Mouse (Mus musculus) CH12F3 (cell line): Measurements from ENCODE around the gene Zmym5.
"Not testable (repeated sequence)": the region's sequence is repeated elsewhere in the genome, so short reads cannot be mapped to it uniquely, and the experiment has no call there.

Source experiments
- in situ Hi-C: fragments of 300-500 bp; cut with MboI; formaldehyde crosslinking; loops from 2 replicates; pipeline ENCODE4 v1.14.3; 2020; ENCODE audit warnings: low sequenced_read_pairs

Gene Zmym5

DNA sequence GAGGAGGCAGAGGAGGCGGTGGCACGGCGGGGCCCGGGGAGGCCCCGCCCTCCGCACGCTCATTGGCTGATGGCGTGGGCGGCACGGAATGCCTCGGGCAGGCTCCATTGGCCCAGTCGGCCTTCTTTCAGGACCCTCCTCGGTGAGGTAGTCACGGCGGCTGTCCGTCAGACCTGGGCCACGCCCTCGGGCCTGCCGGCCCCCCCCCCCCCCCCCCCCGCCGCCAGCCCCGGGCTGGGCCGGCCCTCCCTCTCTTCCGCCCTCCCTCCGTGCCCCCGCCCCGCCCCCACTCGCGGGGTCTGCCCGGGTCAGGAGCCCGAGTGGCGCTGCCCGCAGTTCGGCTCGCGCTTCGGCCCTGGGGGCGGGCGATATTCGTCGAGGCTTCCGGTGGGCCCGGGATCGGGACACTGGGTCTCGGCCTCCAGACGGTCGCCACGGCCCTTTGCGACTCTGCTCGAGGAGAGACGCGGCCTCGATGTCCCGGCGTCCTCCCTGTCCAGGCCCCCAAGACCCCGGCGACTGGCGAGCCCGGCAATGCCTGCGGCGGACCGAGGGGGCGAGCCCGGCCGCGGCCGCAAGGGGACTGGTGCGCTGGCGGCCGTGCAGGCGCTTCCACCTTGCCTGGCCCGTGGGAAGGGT lies at the start of gene Zmym5:
Zmym5 (minus strand) TSS at position 16 of the 639 bp plus-strand sequence.
- in situ Hi-C loops, result not testable (repeated sequence)

DNA sequence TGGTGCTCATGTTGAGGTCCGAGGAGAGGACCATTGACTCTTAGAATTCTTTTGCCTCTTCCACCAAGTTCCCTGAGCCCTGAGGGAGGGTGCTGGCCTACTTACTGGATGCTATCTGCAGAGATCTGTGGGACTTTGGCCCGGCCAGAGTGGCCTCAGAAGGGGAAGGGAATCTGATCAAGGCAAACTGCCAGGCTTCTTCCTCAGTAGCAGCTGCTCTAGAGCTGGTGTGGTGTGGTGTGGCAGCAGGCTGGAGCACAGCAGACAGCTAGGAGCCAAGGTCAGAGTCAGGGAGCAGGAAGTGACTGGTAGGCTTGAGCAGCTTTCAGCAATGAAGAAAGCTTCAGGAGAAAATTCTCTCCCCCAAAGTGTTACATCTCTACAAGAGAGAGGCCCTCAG lies 38.2 kb upstream of the Zmym5 start:
- in situ Hi-C loops, result loop anchor here (5.0 kb wide), 1 partner anchor 33 kb away; no protein-coding TSS in a partner anchor

DNA sequence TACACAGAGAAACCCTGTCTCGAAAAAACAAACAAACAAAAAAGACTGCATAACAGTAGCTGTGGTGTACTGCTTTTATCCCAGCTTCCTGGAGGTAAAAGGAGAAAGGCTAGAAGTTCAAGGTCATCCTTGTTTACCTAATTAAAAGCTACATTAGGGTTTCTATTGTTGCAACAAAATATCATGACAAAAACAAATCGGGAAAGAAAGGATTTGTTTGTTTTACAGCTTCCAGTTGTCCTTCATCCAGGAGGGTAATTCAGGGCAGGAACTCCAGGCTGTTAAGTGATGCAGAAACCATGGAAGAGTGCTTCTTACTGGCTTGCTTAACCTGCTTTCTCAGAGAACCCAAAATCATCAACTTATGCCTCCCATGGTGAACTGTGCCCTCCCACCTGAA lies 36.8 kb upstream of the Zmym5 start:
- in situ Hi-C loops, result loop anchor here (5.0 kb wide), 1 partner anchor 34 kb away; no protein-coding TSS in a partner anchor

DNA sequence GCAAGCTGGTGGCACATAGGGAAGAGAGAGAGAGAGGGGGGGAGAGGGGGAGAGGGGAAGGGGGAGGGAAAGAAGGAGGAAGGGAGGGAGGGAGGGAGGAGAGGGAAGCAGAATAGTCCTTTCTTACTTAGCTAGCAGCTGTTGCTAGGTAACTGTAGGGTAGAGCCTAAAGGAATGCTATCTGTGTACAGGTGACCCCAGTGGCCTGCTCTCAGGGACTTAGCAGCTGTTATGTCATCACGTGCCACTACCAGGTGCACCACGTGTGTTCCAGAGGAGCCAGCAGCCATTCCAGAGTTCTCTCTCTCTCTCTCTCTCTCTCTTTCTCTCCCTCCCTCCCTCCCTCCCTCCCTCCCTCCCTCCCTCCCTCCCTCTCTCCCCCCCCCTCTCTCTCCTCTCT lies 33.0 kb upstream of the Zmym5 start:
- in situ Hi-C loops, result no loop called here

GRCm38 (mm10) chr14:56844033-56844432 lies 32.5 kb upstream of the Zmym5 start:
- in situ Hi-C loops, result no loop called here

DNA sequence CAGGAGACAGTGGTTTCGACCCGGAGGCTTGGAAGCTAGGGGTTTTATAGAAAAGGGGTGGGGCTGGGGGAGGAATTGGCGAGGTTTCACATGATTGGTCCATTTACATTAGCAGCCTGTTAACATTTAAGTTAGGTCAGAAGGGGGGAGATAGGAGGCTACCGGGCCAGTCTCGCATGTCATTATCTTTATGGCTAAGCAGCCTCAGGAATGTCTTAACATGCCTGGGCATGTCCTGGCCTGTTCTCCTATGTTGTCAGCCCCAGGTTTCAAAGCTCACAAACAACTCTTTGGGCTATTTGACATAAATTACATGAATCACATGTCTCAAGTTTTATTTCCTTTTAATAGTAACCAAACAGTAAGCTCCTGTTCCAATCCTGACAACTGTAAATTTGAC lies 23.1 kb upstream of the Zmym5 start:
- in situ Hi-C loops, result not testable (repeated sequence)

- in situ Hi-C loops, result not testable (repeated sequence)
Observed at GRCm38 (mm10) chr14:56833211-56833610, 21.7 kb upstream of the Zmym5 start.

DNA sequence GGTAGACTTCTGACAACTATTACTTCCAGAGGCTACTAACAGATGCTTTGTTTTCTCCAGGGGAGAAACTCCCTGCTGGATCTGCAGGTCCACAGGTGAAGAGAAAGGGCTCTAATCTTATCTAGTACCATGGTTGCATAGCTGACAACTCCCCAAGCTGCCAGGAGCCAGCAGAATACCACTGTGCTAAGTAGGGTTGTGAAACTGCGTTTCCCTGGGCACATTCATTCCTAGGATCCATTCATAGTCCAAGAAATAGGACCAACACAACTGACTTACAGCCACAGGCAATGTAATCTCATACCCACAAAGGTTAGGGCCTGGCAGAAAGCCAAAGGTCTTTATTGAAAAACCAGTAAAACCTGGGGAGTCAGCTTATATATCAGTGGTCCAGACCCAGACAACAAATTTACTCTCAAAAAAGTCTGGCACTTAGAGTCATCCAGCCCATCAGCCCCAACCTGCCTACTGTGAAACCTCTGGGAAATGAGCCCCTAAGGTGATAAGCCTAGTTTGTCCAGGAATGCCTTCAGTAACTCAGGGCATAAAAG lies 21.1 kb upstream of the Zmym5 start:
- in situ Hi-C loops, result no loop called here

GRCm38 (mm10) chr14:56832147-56832546 lies 20.6 kb upstream of the Zmym5 start:
- in situ Hi-C loops, result no loop called here

DNA sequence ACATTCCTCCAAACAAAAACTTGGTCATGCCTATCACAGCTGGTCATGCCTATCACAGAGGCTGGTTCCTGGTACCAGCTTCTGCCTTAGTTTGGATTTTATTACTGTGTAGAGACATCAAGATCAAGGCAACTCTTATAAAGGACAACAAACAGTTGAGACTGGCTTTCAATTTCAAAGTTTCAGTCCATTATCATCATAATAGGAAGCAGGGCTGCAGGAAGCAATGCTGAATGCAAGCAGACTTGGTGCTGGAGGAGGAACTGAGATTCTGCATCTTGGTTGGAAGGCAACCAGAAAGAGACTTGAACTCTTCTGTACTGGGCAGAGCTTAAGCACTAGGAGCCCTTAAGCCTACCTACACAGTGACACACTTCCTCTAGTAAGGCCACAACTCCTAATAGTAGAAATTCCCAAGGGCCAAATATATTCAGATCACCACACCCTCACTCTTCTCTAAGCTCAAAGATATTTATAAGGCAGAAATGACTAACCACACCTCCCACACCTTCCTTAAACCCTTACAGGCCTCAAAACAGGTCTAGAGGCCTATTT lies 19.1 kb upstream of the Zmym5 start:
- in situ Hi-C loops, result no loop called here

DNA sequence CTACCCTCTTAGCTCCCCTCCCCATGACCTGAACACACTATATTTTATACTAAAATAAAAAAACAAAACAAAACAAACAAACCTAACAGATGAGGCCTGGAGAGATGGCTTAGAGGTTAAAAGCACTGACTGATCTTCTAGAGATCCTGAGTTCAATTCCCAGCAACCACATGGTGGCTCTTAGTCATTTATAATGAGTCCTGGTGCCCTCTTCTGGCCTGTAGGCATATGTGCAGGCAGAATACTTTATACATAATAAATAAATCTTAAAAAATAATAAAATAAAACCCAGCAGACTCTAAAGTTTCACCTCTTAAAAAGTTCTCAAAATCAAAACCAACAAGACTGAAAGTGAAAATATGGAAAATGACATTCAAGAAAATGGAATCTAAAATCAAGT lies 13.0 kb upstream of the Zmym5 start:
- in situ Hi-C loops, result loop anchor here (10.0 kb wide), 1 partner anchor 50 kb away; no protein-coding TSS in a partner anchor

GRCm38 (mm10) chr14:56817616-56818015 lies 6.1 kb upstream of the Zmym5 start:
- in situ Hi-C loops, result no loop called here

DNA sequence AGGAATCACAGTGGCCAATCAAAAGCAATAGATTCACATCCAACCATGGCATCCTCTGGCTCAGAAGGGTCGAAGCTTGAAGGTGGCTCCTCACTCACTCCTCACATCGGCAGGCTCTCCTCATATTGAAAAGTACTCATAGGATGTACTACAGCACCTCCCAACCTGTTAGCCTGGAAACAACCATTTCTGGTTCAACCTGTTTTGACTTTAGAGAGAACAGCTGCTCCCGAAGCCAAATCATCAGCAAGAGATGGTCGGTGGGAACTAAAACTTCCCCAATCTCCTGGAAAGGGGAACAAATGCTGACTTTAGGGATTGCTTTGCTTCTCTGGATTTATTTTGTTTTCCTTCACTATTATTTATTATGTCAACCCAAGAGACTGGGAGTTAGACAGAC lies 5.6 kb upstream of the Zmym5 start:
- in situ Hi-C loops, result no loop called here

DNA sequence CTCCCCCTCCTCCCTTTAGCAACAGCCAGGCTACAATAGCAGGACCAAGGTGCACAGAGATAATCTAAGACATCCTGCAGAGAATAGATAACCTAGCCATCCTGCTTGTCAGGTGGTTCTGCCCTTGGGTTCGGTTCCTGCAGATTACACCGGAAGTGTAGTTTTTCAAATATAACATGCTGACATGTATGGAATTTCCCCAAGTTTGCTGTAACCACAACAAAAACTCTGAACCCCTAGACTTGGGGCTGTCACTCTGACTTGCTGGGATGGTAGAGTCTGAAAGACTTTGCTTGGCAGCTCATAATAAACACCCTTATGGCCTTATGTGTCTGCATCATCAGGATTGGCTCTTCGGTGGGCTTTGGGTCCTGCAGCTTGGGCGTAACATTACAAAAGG lies 5.0 kb upstream of the Zmym5 start:
- in situ Hi-C loops, result no loop called here

DNA sequence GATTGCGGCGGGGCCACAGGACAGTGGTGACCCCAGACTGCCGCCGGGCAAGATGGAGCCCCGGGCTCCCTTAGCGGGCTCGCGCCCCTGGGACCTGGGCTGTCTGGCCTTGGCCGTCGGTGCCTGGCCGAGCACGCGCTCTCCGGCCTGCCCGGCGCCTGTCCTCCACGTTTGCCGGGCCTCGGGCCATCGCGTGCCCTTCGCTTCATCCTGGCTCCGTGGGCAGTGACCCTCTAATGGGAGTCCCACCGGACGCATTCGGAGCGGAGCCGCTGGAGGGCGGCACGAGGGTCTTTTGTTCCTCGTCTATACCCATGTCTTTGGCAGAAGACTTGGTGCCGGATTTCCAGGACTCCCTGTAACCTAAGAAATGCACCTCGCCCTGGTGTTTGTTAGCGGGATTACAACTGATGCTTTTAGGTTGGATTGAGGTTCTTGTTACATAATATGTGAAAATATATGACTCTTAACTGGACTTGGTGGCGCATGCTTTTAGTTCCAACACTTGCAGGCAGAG lies 1.1 kb upstream of the Zmym5 start:
- in situ Hi-C loops, result no loop called here

- in situ Hi-C loops, result not testable (repeated sequence)
Observed at GRCm38 (mm10) chr14:56810781-56811690, 480 bp downstream of the Zmym5 start.

DNA sequence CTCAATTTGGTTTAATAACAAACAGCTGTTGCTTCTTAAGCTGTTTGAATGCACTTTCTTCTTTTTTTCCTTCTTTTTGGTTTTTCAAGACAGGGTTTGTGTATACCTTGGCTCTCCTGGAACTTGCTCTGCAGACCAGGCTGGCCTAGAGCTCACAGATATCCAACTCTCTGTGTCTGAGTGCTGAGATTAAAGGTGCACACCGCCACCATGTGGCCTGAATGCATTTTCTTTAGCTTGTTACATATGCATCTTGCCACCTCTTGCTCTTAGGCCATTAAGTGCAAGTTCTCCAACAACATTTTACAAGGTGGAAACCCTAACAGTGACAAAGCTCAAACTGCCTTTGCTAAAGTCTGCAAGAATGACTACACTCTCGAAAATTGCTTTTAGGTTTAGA lies 18.3 kb downstream of the Zmym5 start:
- in situ Hi-C loops, result no loop called here

GRCm38 (mm10) chr14:56784575-56784974 lies 26.9 kb downstream of the Zmym5 start:
- in situ Hi-C loops, result no loop called here

GRCm38 (mm10) chr14:56778933-56779300 lies 32.6 kb downstream of the Zmym5 start:
- in situ Hi-C loops, result no loop called here

- in situ Hi-C loops, result no loop called here
Observed at GRCm38 (mm10) chr14:56778200-56778932, 33.1 kb downstream of the Zmym5 start, which contains the start of gene Pspc1. Gene Pspc1, minus strand, starts transcription at chr14:56778316.
